Mouse (Mus musculus) embryonic facial prominence, embryonic 15.5 days (tissue): Measurements from ENCODE around the gene Cpxm1. TPM values are rescaled to one million over a fixed set of nuclear protein-coding genes. Genes with fewer than 3 reads are reported as not detected.

Experiments
- ATAC-seq: fragments of 200-750 bp; cut with Nextera tagmentation; 2 replicates; pipeline ENCODE4 v1.8.0; 2017; ENCODE audit warnings: low read depth, moderate TSS enrichment; ENCODE audit not compliant: insufficient number of reproducible peaks, low FRiP score, low TSS enrichment
- H3K27ac ChIP-seq: fragments of 300-500 bp; sonication (generic); replicated peaks from 2 replicates; pipeline ENCODE4 v1.5.1; 2015; ENCODE audit warnings: mild to moderate bottlenecking, inconsistent platforms
- H3K27me3 ChIP-seq: fragments of 300-500 bp; sonication (generic); 2 replicates; pipeline ENCODE4 v1.6.1; 2015; ENCODE audit warnings: inconsistent platforms
- H3K36me3 ChIP-seq: fragments of 300-500 bp; sonication (generic); 2 replicates; pipeline ENCODE4 v1.6.1; 2015; ENCODE audit warnings: mild to moderate bottlenecking, inconsistent platforms
- H3K4me1 ChIP-seq: fragments of 300-500 bp; sonication (generic); 2 replicates; pipeline ENCODE4 v1.6.1; 2015; ENCODE audit warnings: inconsistent platforms
- H3K4me2 ChIP-seq: fragments of 300-500 bp; sonication (generic); replicated peaks from 2 replicates; pipeline ENCODE4 v1.6.1; 2015; ENCODE audit warnings: mild to moderate bottlenecking, inconsistent platforms
- H3K4me3 ChIP-seq: fragments of 300-500 bp; sonication (generic); replicated peaks from 2 replicates; pipeline ENCODE4 v1.5.1; 2015; ENCODE audit warnings: mild to moderate bottlenecking, inconsistent platforms
- H3K9ac ChIP-seq: fragments of 300-500 bp; sonication (generic); 2 replicates; pipeline ENCODE4 v1.6.1; 2015; ENCODE audit warnings: inconsistent platforms
- H3K9me3 ChIP-seq: fragments of 300-500 bp; sonication (generic); replicated peaks from 2 replicates; pipeline ENCODE4 v1.6.1; 2016; ENCODE audit warnings: inconsistent platforms
- WGBS: fragments of 180-500 bp; shearing (Covaris S2); methylation state at CpG from one replicate; pipeline ENCODE4 v1.1.7; 2015; 5-methylcytosine and 5-hydroxymethylcytosine counted together
- polyA plus RNA-seq: library from polyadenylated mRNA; unstranded; fragments of >200 nt; fragmentation: Nextera tagmentation; extraction: Ambion mirVana; gene quantifications from 2 replicates; pipeline ENCODE4 v1.2.1, GENCODE M21; 2015

Cpxm1 gene
- polyA plus RNA-seq, 1 experiment from 2014 or later, result 141 TPM

- peak overlapping the region; percentile 94 for H3K27ac ChIP-seq
- no peaks in the 10 kb centered on the region for H3K27me3 ChIP-seq
- WGBS, result 16% methylated on average over 49 of the region's 49 CpGs
- peak overlapping the region; percentile 86 for H3K4me2 ChIP-seq
- ATAC-seq, result peak; percentile 73
- peaks cover 22% of the 10 kb centered on the region for H3K4me1 ChIP-seq
- peak overlapping the region; percentile 58 for H3K9ac ChIP-seq
- peaks cover 18% of the 10 kb centered on the region for H3K36me3 ChIP-seq
- no peaks in the 10 kb centered on the region for H3K9me3 ChIP-seq
- H3K4me3 ChIP-seq, result peak overlapping the region; percentile 82
These were observed 26.2 kb upstream of the Cpxm1 start for GRCm38 (mm10) chr2:130423397-130424125.

GRCm38 (mm10) chr2:130421781-130422620, 24.6 kb upstream of the Cpxm1 start:
- peaks cover 18% of the 10 kb centered on the region for H3K36me3 ChIP-seq
- H3K27ac ChIP-seq, result no peak overlapping the region
- no peak overlapping the region for H3K9ac ChIP-seq
- 95% methylated on average over 26 of the region's 26 CpGs for WGBS
- no peak for ATAC-seq
- no peaks in the 10 kb centered on the region for H3K27me3 ChIP-seq
- H3K4me3 ChIP-seq, result no peak overlapping the region
- H3K4me2 ChIP-seq, result no peak overlapping the region
- H3K4me1 ChIP-seq, result peaks cover 22% of the 10 kb centered on the region
- H3K9me3 ChIP-seq, result no peaks in the 10 kb centered on the region

GRCm38 (mm10) chr2:130414094-130414856, 16.9 kb upstream of the Cpxm1 start:
- WGBS, result 77% methylated on average over 6 of the region's 6 CpGs
- ATAC-seq, result no peak
- Histone ChIP-seq H3K9ac (no peak overlapping the region), H3K27me3 (no peaks in the 10 kb centered on the region), H3K27ac (no peak overlapping the region), H3K4me1 (peaks cover 8% of the 10 kb centered on the region), H3K4me3 (no peak overlapping the region), H3K9me3 (no peaks in the 10 kb centered on the region), H3K4me2 (no peak overlapping the region), H3K36me3 (peaks cover 7% of the 10 kb centered on the region)

- Histone ChIP-seq H3K9me3 (no peaks in the 10 kb centered on the region), H3K4me2 (no peak overlapping the region), H3K36me3 (no peaks in the 10 kb centered on the region), H3K9ac (no peak overlapping the region), H3K27me3 (no peaks in the 10 kb centered on the region), H3K4me3 (no peak overlapping the region), H3K27ac (peak overlapping the region; percentile 79), H3K4me1 (peaks cover 16% of the 10 kb centered on the region)
- 81% methylated on average over 3 of the region's 3 CpGs for WGBS
- ATAC-seq, result no peak
These were observed 15.4 kb upstream of the Cpxm1 start for GRCm38 (mm10) chr2:130412775-130413174.

GRCm38 (mm10) chr2:130411558-130412495, 14.5 kb upstream of the Cpxm1 start:
- H3K9me3 ChIP-seq, result no peaks in the 10 kb centered on the region
- H3K4me3 ChIP-seq, result no peak overlapping the region
- H3K27ac ChIP-seq, result peak overlapping the region; percentile 79
- no peaks in the 10 kb centered on the region for H3K36me3 ChIP-seq
- H3K9ac ChIP-seq, result no peak overlapping the region
- 30% methylated on average over 16 of the region's 16 CpGs for WGBS
- peak; percentile 79 for ATAC-seq
- no peaks in the 10 kb centered on the region; the same call in 1 of the 2 replicates for H3K27me3 ChIP-seq
- no peak overlapping the region for H3K4me2 ChIP-seq
- peaks cover 17% of the 10 kb centered on the region for H3K4me1 ChIP-seq

GRCm38 (mm10) chr2:130408194-130408593, 10.8 kb upstream of the Cpxm1 start:
- H3K36me3 ChIP-seq, result no peaks in the 10 kb centered on the region
- no peaks in the 10 kb centered on the region; the same call in 1 of the 2 replicates for H3K27me3 ChIP-seq
- H3K27ac ChIP-seq, result peak overlapping the region; percentile 39; the same call in 1 of the 2 replicates
- ATAC-seq, result no peak
- H3K9me3 ChIP-seq, result no peaks in the 10 kb centered on the region
- H3K4me1 ChIP-seq, result peaks cover 17% of the 10 kb centered on the region
- WGBS, result 7% methylated on average over 6 of the region's 6 CpGs
- no peak overlapping the region for H3K9ac ChIP-seq
- no peak overlapping the region for H3K4me3 ChIP-seq
- no peak overlapping the region for H3K4me2 ChIP-seq

- H3K4me1 ChIP-seq, result peaks cover 9% of the 10 kb centered on the region
- 88% methylated on average over 2 of the region's 2 CpGs for WGBS
- H3K9ac ChIP-seq, result no peak within 1 kb of the TSS
- ATAC-seq, result no peak
- no peak within 1 kb of the TSS for H3K4me2 ChIP-seq
- no peaks in the 10 kb centered on the region for H3K36me3 ChIP-seq
- H3K9me3 ChIP-seq, result no peaks in the 10 kb centered on the region
- H3K27ac ChIP-seq, result no peak within 1 kb of the TSS
- H3K4me3 ChIP-seq, result no peak within 1 kb of the TSS
- no peaks in the 10 kb centered on the region; the same call in 1 of the 2 replicates for H3K27me3 ChIP-seq
These were observed 8.8 kb upstream of the Cpxm1 start, which contains the start of gene Tmem239 for GRCm38 (mm10) chr2:130406178-130406577. Tmem239 (plus strand) TSS chr2:130406478.

- no peaks in the 10 kb centered on the region for H3K36me3 ChIP-seq
- 91% methylated on average over 1 of the region's 1 CpGs for WGBS
- H3K27ac ChIP-seq, result no peak within 1 kb of the TSS
- H3K4me3 ChIP-seq, result no peak within 1 kb of the TSS
- H3K9ac ChIP-seq, result no peak within 1 kb of the TSS
- H3K9me3 ChIP-seq, result no peaks in the 10 kb centered on the region
- no peak for ATAC-seq
- no peak within 1 kb of the TSS for H3K4me2 ChIP-seq
- H3K4me1 ChIP-seq, result peaks cover 9% of the 10 kb centered on the region
- H3K27me3 ChIP-seq, result no peaks in the 10 kb centered on the region; the same call in 1 of the 2 replicates
These were observed 7.6 kb upstream of the Cpxm1 start, which contains the start of the genes Gm28372 and 1700020A23Rik for GRCm38 (mm10) chr2:130404939-130405338. Gm28372 (plus strand) TSS chr2:130405239. 1700020A23Rik (plus strand) TSS chr2:130405259.

GRCm38 (mm10) chr2:130401891-130402290, 4.5 kb upstream of the Cpxm1 start:
- WGBS, result 74% methylated on average over 4 of the region's 4 CpGs
- Histone ChIP-seq H3K4me3 (no peak overlapping the region), H3K36me3 (no peaks in the 10 kb centered on the region), H3K4me2 (no peak overlapping the region), H3K9me3 (no peaks in the 10 kb centered on the region), H3K9ac (no peak overlapping the region), H3K27ac (no peak overlapping the region), H3K27me3 (no peaks in the 10 kb centered on the region; the same call in 1 of the 2 replicates), H3K4me1 (peaks cover 13% of the 10 kb centered on the region; the same call in 1 of the 2 replicates)
- no peak for ATAC-seq

- Histone ChIP-seq H3K4me2 (no peak overlapping the region), H3K9me3 (no peaks in the 10 kb centered on the region), H3K27me3 (no peaks in the 10 kb centered on the region), H3K36me3 (peaks cover 5% of the 10 kb centered on the region; the same call in 1 of the 2 replicates), H3K9ac (no peak overlapping the region), H3K4me1 (peaks cover 24% of the 10 kb centered on the region; the same call in 1 of the 2 replicates), H3K4me3 (no peak overlapping the region), H3K27ac (no peak overlapping the region)
- WGBS, result 78% methylated on average over 1 of the region's 1 CpGs
- no peak for ATAC-seq
These were observed 2.7 kb upstream of the Cpxm1 start for GRCm38 (mm10) chr2:130400046-130400445.
